Mouse (Mus musculus) monocyte, adult 59 days (primary cell): Measurements from ENCODE around the gene Ccdc153. TPM values are rescaled to one million over a fixed set of nuclear protein-coding genes. Genes with fewer than 3 reads are reported as not detected.

Source experiments
- total RNA-seq, 2 experiments: library from RNA; stranded (reverse); gene quantifications; one replicate each; pipeline ENCODE4 v1.2.4; 2023

The Ccdc153 gene
- total RNA-seq, result not detected

DNA sequence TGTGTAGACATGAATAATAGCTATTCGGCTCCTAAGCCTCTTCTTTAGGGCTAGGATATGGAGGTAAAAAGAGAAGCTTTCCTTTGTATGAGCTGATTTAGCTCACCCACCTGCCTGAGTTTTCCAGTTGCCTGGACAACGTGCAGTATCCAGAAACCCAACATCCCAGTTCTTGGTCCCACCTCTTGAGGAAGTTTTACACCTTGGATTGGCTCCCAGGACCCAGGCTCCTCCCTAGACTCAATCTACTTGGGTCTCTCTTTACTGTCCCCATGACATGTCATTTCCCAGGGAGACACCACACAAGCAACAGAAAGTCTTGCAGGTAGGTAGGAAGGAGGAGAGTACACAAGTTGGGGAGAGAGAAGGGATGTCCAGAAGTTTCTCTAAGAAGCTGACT is at the start of gene Ccdc153:
Gene Ccdc153 (plus strand): TSS at position 278 of the 400 bp plus-strand sequence.

DNA sequence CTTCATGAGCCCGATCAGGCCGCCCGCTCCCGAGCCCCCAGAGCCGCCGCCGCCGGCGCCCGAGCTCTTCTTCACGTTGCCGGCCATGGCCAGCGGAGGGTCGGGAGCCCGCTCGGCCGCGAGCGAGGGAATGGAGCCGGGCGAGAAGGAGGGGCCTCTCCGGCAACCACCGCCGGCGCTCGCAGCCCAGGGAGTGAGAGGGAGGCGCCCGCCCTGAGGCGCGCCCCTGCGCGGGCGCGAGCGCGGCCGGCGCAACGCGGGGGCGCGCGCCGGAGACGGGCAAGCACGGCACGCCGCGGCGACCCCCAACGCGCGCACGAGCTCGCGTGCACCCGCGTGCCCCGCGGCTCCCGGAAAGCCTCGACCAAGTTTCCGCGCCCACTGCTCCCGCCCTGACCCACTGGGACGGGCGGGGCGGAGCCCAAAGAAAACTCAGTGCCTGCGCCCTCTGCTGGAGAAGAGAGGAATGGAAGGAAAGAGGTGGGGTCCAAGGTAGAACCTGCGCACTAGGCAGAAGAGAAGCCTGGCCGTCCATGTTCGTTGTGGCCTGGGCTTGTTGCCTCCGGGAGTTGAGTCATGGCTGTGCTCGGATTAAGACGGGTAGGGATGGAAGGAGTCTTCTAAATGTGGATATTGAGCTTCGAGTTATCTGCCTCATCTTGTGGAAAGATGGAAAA is 6.5 kb upstream of the Ccdc153 start, which contains the start of gene Cbl:
Gene Cbl (minus strand): TSS at position 248 of the 677 bp plus-strand sequence.

DNA sequence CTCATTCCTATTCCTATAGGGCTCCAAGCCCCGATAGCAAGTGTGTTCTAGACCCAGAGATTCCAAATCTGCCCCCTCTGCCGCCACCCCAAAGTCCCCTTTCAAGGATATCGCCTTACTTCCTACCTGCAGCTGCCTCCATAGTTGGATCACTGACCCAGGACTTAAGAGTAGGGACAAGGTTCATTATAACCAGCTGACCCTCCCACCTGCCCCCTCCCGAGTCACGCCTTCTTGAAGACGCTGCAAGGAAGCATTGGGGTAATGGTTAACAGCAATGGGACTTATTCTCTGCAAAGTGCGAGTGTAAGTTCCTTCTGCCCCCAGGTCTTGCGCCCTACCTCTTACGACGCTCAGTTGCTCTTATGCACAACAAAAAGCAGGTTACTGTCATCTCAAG is 10.8 kb downstream of the Ccdc153 start, which contains the start of gene Pdzd3:
Gene Pdzd3 (minus strand): TSS at position 158 of the 400 bp plus-strand sequence.

GRCm38 (mm10) chr9:44268432-44268831 is 28.0 kb downstream of the Ccdc153 start, which contains the start of gene Nlrx1:
Gene Nlrx1 (minus strand): TSS chr9:44268599.

GRCm38 (mm10) chr9:44288076-44288958 is 47.8 kb downstream of the Ccdc153 start, which contains the start of gene Abcg4:
Gene Abcg4 (minus strand): TSS chr9:44288615.

Other genes with a start within 250 kb of the Ccdc153 start
- 1 to 10 TPM; 3.4 to 8.3 TPM for gene Thy1, start 197.3 kb upstream of the Ccdc153 start, total RNA-seq
- 1 to 10 TPM; 4.6 to 7.1 TPM for gene Usp2, start 173.7 kb upstream of the Ccdc153 start, total RNA-seq
- not detected for gene Mfrp, start 138.9 kb upstream of the Ccdc153 start, total RNA-seq
- gene C1qtnf5, start 133.4 kb upstream of the Ccdc153 start, total RNA-seq, result not detected
- gene Gm49380, start 127.2 kb upstream of the Ccdc153 start, total RNA-seq, result not detected
- 10 to 100 TPM; 13.9 to 14.0 TPM for gene Rnf26, start 127.2 kb upstream of the Ccdc153 start, total RNA-seq
- under 1 TPM in 1 of 2 experiments, not detected in 1; 0.16 TPM for gene Mcam, start 106.2 kb upstream of the Ccdc153 start, total RNA-seq
- gene Cbl, start 6.6 kb upstream of the Ccdc153 start, total RNA-seq, result 100 to 1,000 TPM; 223 to 230 TPM
- gene Pdzd3, start 10.8 kb downstream of the Ccdc153 start, total RNA-seq, result under 1 TPM; 0.49 to 0.58 TPM
- gene Nlrx1, start 27.9 kb downstream of the Ccdc153 start, total RNA-seq, result 10 to 100 TPM; 39.1 to 44.7 TPM
- not detected for gene Abcg4, start 47.9 kb downstream of the Ccdc153 start, total RNA-seq
- gene Hinfp, start 65.0 kb downstream of the Ccdc153 start, total RNA-seq, result 10 to 100 TPM; 30.5 to 31.9 TPM
- 10 to 100 TPM; 25.9 to 31.5 TPM for gene C2cd2l, start 79.6 kb downstream of the Ccdc153 start, total RNA-seq
- 10 to 100 TPM; 19.9 to 29.9 TPM for gene Dpagt1, start 85.3 kb downstream of the Ccdc153 start, total RNA-seq
- gene H2afx, start 94.0 kb downstream of the Ccdc153 start, total RNA-seq, result 10 to 100 TPM; 21.6 to 22.2 TPM
- gene Hmbs, start 103.6 kb downstream of the Ccdc153 start, total RNA-seq, result 10 to 100 TPM; 19.4 to 20.5 TPM
- gene Vps11, start 121.0 kb downstream of the Ccdc153 start, total RNA-seq, result 10 to 100 TPM; 42.6 to 42.7 TPM
- 100 to 1,000 TPM; 109 TPM for gene Hyou1, start 138.8 kb downstream of the Ccdc153 start, total RNA-seq
- 10 to 100 TPM; 18.5 to 22.0 TPM for gene Slc37a4, start 156.2 kb downstream of the Ccdc153 start, total RNA-seq
- 1,000 to 10,000 TPM; 1,774 to 1,864 TPM for gene Rps25, start 166.5 kb downstream of the Ccdc153 start, total RNA-seq
- 10 to 100 TPM; 50.5 to 54.3 TPM for gene Trappc4, start 166.9 kb downstream of the Ccdc153 start, total RNA-seq
- 10 to 100 TPM; 23.7 to 28.9 TPM for gene Ccdc84, start 177.9 kb downstream of the Ccdc153 start, total RNA-seq
- not detected for gene Foxr1, start 200.5 kb downstream of the Ccdc153 start, total RNA-seq
- not detected for gene Upk2, start 214.3 kb downstream of the Ccdc153 start, total RNA-seq
- 10 to 100 TPM; 22.6 to 24.3 TPM for gene Bcl9l, start 242.1 kb downstream of the Ccdc153 start, total RNA-seq